Mouse (Mus musculus) skeletal muscle tissue, postnatal 0 days (tissue): ENCODE results near the gene Acsl4. TPM values are rescaled to one million over a fixed set of nuclear protein-coding genes. Genes with fewer than 3 reads are reported as not detected.

Source experiments
- polyA plus RNA-seq: library from polyadenylated mRNA; unstranded; fragments of >200 nt; fragmentation: Nextera tagmentation; extraction: Ambion mirVana; gene quantifications from 2 replicates; pipeline ENCODE4 v1.2.1, GENCODE M21; 2015

Gene Acsl4
- polyA plus RNA-seq = 13.8 and 16.2 TPM in 2 replicates

GRCm38 (mm10) chrX:142390247-142390908 is at the start of gene Acsl4:
Gene Acsl4 (minus strand): TSS chrX:142390535.

GRCm38 (mm10) chrX:142305869-142306581 is 84.3 kb downstream of the Acsl4 start, which contains the start of gene Kcne1l:
Gene Kcne1l (minus strand): TSS chrX:142306294.

Other genes starting within 250 kb of the Acsl4 start
- not detected in 2 replicates for gene Gucy2f, start 193.6 kb downstream of the Acsl4 start, polyA plus RNA-seq
- 4.6 and 6.4 TPM in 2 replicates for gene Nxt2, start 163.8 kb downstream of the Acsl4 start, polyA plus RNA-seq
- gene Kcne1l, start 84.2 kb downstream of the Acsl4 start, polyA plus RNA-seq = 253 and 283 TPM in 2 replicates